Mouse (Mus musculus) cerebral cortex, adult 2 months (tissue): ENCODE data around the gene Tmprss6.

ENCODE experiments used
- WGBS: fragments of 180-500 bp; shearing (Covaris S2); methylation state at CpG from one replicate; pipeline ENCODE4 v1.1.7; 2018; 5-methylcytosine and 5-hydroxymethylcytosine counted together

Gene Tmprss6

DNA sequence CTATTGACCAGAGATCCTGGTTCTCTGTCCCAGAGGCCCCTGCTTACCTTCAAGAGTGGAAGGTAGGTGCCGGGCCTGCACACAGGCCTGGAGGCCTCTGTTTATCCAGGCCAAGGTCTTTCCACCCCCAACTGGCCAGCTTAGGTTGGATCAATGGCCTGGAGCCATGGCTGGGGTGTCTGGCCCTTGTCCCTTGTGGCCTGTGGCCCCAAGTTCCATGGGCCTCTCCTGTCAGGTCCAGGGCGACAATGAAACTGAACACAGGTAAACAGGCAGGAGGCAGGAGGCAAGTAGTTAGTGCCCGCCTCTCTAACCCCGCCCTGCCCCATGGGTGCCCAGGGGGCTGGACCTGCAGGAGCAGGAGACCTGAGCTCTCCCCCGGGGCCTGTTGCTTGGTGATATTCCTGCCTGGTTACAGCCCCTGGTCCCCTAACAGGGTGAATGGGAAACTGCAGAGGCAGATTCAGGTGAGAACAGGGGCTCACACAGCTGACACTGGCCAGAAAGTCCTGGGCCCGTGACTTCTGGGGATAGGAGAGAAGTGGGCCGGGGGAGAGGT is at the start of gene Tmprss6:
Gene Tmprss6 (minus strand): TSS at position 256 of the 559 bp plus-strand sequence.
- 89% methylated on average over 7 of the region's 7 CpGs for WGBS

DNA sequence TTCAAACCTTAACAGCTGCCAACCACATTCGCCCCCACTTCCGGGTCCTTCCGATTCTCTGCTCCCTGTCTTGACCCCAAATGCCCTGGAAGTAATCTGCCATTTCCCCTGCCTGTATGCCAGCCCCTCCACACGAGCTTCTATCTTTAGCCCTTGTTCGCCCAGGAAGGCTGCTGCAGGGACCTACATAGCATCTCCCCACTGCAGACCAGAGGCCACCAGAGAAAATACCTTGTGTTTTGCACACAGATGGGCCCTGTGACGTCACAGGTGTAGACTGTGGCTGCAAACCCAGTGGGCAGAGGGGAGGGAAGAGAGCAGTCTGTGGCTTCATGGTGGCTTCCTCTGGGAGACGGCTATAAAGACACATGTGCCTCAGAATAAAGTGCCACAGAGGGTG is 49.8 kb upstream of the Tmprss6 start:
- 42% methylated on average over 7 of the region's 7 CpGs for WGBS

DNA sequence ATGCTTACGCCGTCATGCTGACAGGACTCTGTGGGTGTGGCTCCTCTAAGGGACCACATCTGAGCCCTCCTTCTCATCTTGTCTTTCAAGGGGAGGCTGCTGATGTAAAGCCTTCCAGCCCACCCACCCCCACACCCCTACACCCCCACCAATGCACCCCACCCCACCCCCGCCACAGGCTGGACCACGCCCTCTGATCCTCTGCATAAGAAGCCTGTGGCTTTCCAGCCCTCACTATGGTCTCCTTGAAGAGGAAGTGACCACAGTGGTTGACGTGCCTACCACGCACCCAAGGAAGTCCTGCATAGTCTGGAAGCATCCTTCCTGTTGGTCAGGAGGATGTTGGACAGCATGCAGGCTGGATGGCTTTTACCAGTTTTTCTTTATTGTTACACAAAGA is 47.3 kb upstream of the Tmprss6 start:
- WGBS = 71% methylated on average over 6 of the region's 6 CpGs

DNA sequence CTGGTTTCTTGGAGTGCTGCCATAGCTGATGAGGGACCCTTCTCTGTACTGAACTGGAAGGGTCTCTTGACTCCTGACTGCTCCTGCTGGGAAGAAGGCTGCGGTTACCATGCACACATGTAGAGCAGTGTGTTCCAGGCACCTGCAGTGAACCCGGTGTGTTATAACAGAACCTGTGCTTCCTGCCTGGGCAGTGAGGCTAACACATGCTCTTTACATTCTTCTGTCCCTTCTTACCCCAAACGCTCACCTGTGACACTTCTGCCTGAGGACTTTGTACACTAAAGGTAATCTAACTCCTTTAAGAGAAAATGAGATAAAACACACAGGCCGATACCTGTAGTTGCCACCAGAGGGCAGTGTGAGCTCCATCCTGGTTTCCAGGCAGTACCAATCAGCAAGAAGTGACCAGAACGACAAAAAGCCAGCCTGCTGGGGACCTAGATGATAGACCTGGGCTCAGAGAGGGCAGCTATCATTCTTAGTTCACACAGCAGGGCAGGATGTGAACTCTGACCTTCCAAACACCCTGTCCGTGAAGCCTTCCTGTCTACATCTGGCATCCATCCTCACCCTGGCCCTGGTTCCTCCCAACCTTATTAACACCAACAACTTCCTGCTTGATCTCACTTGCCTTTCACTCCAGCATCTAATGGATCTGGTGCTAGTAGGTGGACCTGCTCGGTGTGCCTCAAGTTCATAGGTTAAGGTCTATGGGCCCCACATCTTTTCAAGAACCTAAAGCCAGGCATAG is 46.1 kb upstream of the Tmprss6 start:
- 28% methylated on average over 7 of the region's 7 CpGs for WGBS

DNA sequence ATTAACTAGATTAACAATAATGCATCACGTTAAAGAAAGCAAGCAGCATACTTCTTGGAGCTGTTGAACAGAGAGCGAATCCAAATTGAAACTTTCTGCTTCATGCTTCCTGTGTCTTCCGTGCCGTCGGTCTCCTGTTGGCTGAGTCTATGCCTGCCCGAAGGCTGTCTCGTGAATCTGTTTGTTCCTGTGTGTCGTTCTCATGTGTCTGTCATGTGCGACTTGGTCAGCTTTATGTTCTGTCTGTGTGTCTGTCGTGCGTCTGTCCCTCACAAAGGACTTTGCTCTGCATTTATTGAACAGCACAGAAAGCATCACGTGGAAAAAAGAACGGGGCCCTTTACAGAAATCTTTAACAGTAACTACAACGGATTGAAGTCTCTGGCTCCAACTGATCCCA is 44.6 kb upstream of the Tmprss6 start:
- WGBS = 89% methylated on average over 14 of the region's 14 CpGs

DNA sequence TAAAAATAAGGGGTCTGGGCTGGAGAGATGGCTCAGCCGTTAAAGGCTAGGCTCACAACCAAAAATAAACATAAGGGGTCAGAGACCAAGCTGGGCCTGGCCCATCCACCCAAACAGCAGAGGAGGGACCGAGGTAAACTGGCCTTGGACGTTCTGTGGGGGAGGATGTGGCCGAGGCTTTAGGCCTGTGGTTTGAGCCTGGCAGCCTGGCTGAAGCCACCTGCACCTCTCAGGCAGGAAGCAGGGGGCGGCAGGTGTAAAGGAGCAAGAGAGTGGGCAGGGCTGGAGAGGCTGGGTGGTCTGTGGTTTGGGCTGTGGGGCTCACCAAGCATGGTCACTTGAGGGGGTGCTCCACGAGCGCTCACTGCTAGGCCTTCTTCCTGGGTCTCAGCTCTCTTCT is 43.5 kb upstream of the Tmprss6 start:
- 85% methylated on average over 7 of the region's 7 CpGs for WGBS

DNA sequence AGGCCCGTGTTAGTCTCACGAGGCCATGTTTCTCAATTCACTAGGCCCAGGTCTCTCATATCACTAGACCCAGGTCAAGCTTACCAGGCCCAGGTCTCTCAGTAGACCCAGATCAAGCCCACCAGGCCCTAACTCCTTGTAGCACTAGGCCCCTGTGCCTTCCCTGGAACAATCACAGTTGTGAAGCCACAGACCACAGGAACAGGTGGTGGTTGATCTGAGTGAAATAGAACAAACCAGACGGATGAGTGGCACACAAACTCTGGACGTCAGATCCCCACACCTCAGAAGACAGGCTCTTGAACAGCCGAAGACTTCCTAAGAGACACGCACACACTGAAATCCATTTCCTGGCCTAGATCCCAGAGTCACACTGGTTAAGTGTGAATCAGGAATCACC is 42.3 kb upstream of the Tmprss6 start:
- WGBS = 77% methylated on average over 6 of the region's 6 CpGs

DNA sequence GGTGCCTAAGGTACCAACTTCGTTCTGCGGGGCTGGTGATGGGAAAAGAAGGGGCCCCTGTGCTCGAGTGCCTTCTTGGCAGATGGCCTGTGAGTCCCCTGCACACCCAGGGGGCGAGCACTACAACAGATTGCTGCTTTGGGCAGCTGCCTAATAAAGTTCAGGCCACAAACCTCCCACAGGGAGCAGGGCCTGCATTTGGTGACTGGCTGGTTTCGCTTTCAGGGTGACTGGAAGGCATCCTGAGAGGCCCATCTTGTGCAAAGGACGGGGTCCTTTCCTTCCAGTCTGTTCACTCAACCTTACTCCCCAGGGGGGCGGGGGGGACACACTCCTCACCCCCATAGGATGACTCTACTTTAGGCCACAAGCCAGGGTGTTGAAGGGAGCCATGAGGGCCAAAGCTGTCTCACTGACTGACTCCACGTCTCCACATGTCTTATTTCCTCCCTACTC is 41.7 kb upstream of the Tmprss6 start:
- WGBS = 73% methylated on average over 8 of the region's 8 CpGs

DNA sequence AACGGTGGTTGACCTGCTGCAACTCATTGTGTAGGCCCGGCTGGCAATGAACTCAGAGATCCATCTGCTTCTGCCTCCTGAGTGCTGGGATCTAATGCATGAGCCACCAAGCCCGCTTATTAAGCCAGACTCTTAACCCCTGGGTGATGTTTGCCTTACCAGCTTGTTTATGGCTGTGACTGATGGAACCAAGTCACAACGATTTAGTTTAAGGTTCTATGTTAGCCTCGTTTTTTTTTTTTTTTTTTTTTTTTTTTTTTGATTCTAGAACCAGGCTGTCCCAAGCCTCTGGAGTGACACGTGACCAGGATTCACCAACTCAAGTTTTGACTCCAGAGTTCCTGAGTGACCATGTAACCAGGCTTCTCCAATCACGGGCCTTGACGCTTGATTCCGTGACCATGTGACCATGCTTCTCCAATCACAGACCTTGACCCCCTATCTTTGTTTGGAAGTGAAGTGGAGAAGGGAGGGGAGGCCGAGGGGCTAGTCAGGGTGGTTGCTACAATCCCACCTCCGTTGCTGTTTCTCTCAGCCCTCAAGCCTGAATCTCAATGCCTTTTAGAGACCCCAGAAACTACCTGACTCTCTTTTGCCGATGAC is 41.0 kb upstream of the Tmprss6 start:
- 64% methylated on average over 12 of the region's 12 CpGs for WGBS

DNA sequence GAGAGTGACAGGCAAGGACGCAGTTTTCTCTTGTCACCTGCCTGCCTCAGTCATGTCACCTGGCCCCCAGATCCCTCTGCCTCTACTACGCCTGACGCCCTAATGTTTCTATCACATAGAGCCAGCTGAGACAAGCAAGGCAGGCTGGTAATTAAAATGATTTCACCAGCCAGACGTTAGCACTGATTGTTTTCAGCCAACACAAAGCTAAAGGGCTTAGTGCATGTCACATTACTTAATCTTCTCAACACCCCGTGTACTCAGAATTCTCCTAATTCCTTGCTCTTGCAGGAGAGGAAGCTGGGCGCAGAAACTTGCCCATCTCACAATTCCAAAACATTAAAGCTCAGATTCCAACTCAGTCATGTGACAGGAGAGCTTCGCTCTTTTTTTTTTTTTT is 40.0 kb upstream of the Tmprss6 start:
- whole genome bisulfite sequencing = 79% methylated on average over 7 of the region's 7 CpGs

DNA sequence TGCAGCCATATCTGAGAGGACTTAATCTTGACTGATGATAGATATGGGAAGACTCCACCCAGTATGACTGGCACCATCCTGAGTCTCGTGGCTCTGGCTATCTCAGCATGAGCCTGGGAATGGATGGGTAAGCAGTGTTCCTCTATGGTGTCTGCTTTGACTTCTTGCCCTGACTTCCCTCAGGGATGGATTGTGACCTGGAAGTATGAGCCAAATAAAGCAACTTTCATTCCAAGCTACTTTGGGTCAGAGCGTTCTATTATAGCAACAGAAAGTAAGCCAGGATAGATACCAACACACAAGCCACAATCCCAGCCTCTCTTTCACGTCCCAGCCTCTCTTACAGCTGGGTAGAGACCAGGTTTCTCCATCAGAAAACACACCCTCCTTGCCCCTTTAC is 37.1 kb upstream of the Tmprss6 start:
- 88% methylated on average over 3 of the region's 3 CpGs for WGBS

DNA sequence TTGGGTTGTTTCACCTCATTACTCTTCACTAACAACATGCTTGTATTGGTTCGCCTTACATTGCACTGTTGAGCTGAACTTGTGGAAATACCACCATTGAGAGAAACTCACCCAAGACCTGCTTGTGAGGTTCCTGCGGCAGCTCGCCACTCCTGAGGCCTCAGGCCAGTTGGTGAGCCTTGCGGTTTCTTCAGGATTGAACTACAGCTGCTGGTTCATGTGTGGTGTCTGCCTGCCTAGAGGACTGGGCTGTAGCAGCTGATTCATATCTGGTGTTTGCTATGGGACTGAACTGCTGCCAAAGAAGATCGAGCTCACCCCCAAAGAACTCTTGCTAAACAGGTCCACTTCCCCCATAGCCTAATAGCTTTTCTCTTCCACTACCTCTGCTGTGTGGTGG is 36.4 kb upstream of the Tmprss6 start:
- WGBS = 92% methylated on average over 5 of the region's 5 CpGs

DNA sequence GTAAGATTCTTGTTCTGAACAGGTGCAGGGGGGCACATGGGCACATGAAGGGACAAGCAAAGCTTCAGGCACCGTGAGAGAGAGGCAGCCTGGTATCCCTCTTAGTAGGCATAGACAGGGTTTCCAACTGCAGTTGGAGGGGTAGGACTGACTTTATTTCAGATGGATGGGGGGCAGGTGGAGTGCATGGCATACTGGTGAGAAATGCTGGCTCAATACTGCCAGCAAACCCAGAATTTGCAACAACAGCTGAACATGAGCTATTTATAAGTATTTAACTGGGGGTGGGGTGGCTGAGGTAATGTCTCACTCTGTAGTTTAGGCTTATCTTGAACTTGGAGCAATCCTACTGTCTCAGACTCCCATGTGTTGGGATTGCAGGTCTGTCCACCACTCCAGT is 35.6 kb upstream of the Tmprss6 start:
- WGBS = 70% methylated on average over 1 of the region's 1 CpGs

DNA sequence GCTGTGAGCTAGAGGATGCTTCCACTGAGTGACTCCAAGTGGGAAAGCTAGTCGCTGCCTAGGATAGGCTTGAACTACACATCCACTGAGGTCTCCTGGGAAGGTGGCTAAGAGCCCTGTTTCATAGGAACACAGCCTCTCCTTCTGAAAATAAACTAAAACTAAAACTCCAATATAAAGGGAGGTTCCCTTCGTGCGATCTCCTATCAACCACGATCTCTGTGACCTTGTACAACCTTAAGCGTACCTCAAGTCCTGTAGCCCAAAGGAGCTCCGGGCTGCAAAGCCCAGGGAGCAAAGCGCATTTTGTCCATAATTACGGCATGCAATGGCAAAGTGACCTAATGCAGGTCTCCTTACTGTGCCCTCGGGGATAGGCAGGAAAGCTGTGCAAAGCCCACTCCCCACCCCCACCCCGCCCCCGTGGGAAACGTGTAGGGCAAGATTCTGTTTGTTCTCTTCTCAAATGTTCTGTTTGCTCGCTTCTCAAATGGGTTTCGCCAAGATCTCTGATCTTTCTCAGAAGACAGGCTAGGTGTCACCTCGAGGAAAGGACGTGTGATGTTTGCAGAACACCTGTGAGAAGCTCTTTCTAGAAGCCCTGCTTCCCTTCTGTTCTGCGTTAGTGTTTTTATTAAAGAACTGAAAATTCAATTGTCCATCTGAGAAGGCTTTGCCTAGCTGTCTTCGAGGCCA is 34.2 kb upstream of the Tmprss6 start:
- 85% methylated on average over 18 of the region's 18 CpGs for WGBS

DNA sequence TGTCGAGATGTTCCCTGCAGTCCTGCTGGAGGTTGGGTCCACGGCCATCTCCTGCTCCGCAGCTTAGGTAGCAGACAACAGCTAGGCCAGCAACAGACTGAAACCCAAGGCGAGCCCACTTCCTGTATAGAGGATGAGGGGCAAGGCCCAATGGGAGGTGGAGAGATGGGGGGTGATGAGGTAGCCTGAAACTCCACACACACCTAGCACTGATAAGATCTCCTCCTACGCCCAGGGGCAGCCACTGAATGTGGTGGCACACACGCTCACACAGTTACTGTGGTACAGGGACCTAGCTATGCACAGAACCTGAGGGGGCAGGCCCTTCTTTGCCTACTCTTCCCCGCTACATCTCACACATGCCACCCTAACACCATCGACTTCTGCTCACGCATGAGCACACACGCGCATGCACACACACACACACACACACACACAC is 26.6 kb upstream of the Tmprss6 start, which contains the start of gene Il2rb:
Gene Il2rb (minus strand): TSS at position 304 of the 439 bp plus-strand sequence.
- 88% methylated on average over 11 of the region's 11 CpGs for WGBS

DNA sequence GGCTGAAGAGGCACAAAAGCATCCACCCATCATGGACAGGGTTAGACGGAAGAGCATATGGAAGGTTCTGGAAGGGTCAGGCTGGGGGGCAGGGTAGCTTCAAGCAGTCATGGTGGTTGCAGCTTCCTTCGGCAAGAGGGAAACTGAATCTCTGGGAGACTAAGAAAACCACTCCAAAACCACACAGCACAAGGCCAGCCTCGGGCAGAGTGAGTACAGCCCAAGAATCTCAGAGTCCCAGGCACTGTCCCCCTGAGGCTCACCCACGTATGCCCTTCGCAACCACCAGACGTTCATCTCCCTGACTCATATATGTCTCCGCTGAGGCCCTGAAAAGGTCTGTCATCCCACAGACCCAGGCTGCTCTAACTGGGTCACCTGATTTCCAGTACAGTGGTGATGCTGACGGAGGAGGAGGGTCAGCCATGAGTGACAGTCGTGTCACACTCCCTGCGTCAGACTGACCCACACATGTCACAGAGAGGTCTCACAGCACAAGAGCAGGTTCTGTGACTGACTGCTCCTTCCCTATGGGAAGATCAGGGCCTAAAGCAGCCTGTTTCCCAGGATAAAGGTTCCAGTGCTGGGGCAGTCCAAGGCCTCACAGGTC is 25.1 kb upstream of the Tmprss6 start:
- 79% methylated on average over 10 of the region's 10 CpGs for WGBS

DNA sequence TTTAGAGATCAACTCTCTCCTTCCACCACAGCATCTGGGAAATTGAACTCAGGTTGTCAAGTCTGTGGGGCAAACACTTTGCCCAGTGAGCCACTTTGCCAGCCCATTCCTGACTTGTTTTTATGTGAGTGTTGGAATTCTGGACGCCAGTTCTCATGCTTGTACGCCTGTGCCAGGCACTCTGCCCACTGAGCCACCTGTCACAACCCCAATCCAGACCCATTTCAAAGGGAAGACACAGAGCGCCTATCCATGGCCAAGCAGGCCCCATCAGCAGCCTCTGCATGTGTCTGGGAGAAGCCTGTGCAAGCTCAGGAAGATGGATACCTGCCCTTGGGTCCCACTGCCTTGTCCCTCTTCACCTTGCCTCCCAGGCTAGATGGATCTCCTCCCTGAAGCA is 22.9 kb upstream of the Tmprss6 start:
- 81% methylated on average over 3 of the region's 3 CpGs for WGBS

DNA sequence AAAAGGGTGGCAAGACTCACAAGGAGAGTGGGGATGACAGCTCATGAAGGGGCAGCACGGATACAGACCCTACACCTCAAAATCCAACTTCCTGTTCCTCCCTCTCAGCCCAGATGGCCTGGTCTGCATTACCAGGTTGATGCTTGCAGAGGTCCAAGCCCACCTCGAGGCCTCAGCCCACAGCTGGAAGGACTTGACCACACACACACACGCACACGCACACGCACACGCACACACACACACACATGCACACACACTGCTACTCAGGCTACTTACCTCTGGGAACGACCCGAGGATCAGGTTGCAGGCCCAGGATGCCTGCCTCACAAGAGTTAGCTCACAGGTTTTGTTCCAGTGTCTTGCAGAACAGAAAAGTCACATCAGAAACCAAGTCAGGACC is 21.5 kb upstream of the Tmprss6 start:
- WGBS = 83% methylated on average over 8 of the region's 8 CpGs

DNA sequence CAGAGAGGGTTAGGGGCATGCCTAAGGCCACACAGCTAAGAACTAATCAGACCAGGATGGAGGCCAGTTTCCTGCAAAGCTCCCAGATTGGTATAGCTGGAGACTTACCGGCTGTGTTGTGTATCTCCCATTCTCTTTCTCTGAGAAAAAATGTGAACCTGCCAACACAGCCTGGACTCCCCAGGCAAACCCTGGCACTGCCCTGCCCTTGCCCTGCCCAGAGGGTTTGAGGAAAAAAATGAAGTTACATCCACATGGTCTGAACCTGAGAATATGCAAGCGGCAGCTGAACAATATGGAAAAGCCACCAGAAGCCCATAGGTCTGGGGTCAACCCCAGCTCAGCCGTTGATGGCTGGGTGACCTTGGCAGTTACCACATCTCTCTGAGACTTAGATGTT is 20.8 kb upstream of the Tmprss6 start:
- 86% methylated on average over 3 of the region's 3 CpGs for WGBS

DNA sequence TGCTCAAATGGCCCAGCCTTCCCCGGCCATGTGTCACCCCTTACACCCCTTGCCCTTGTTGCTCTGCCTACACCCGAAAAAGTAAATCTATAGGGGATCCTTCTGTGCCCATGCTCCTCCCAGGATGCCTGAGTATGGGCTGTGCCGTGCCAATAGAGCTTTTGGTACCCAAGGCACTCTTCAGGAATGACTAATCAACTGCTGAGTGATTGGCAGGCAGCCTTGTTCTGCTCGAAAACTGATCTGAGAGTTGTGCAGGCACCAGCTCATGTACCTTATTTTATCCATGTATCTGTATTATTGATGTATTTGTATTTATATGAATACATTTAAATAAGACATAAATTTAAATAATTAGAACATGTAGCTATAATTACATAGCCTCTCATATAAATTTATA is 18.6 kb upstream of the Tmprss6 start:
- WGBS = 56% methylated on average over 4 of the region's 4 CpGs

DNA sequence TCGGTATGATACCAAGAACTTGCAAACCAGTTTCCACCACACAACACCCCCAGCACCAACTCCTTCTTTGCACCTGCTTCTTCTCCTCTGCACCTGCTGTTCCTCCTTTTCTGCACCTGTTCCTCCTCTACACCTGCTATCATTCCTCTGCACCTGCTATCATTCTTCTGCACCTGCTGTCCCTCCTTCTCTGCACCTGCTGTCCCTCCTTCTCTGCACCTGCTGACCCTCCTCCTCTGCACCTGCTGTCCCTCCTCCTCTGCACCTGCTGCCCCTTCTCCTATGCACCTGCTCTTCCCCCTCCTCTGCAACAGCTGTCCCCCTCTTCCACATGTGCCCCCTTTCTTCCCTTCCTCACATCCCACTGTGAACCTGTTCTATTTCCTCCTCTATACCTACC is 18.1 kb upstream of the Tmprss6 start:
- WGBS = 72% methylated on average over 1 of the region's 1 CpGs

DNA sequence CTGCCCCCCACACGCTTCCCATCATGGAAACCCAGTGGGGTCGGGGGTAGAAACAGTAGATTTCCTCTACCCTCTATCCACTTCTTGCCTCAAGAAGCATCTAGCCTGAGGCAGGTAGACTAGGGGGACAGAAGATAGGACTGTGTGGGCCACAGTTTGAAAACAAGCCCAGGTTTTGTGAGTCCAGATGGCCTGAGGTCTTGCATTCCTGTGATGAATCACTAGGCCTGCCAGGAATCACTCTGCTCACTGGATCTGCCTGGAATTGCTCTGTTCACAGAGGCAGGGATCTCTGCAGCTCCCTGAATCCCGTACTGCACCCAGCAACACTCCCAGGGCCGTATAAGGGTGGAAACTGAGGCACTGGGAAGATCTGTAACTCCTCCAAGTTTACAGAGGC is 14.9 kb upstream of the Tmprss6 start:
- WGBS = 75% methylated on average over 4 of the region's 4 CpGs
